Mouse (Mus musculus) olfactory bulb, adult 2 months (tissue): ENCODE measurements around the gene Cep131.

ENCODE experiments used
- CTCF ChIP-seq: fragments of 200-500 bp; IDR thresholded peaks from 2 replicates; pipeline ENCODE4 v1.5.1; 2012; ENCODE audit warnings: low read depth, mild to moderate bottlenecking, low read length, moderate library complexity; ENCODE audit not compliant: insufficient read depth
- POLR2A ChIP-seq: fragments of 200-500 bp; IDR thresholded peaks from 2 replicates; pipeline ENCODE4 v1.6.1; 2012; ENCODE audit warnings: mild to moderate bottlenecking, low read depth, low read length, moderate library complexity; ENCODE audit not compliant: insufficient read depth

GRCm38 (mm10) chr11:120107026-120107425, 20.4 kb upstream of the Cep131 start:
- no peak for TF ChIP-seq CTCF
- no peak for TF ChIP-seq POLR2A
